Mouse (Mus musculus): ENCODE results near the gene Tmem156. TPM values are rescaled to one million over a fixed set of nuclear protein-coding genes. Genes with fewer than 3 reads are reported as not detected.

Tmem156 gene
- polyA plus RNA-seq, 1 experiment from 2014 or later: 1.9 TPM

- Histone ChIP-seq H3K36me3 (ENCODE audit: control insufficient read depth, insufficient read depth, low read length) (peaks cover 16% of the 10 kb centered on the region), H3K27me3 (ENCODE audit: control insufficient read depth, insufficient read depth, low read length) (no peaks in the 10 kb centered on the region), H3K4me3 (replicated peaks; ENCODE audit: low read length) (no peak overlapping the region), H3K9ac (ENCODE audit: low read length) (no peak overlapping the region), H3K27ac (ENCODE audit: low read length) (no peak overlapping the region), H3K9me3 (replicated peaks; ENCODE audit: control insufficient read depth, low read length) (0 out of 2 replicates have a peak, but pooled peaks cover 5% of the 10 kb centered on the region), H3K4me1 (ENCODE audit: control insufficient read depth, insufficient read depth, low read length) (no peaks in the 10 kb centered on the region), H3K4me2 (ENCODE audit: low read depth, low read length) (no peak overlapping the region)
- no peak for ATAC-seq (ENCODE audit: insufficient read depth, low FRiP score)
- 88% methylated on average over 4 of the region's 4 CpGs for WGBS
Measured at GRCm38 (mm10) chr5:65005251-65005650, 86.7 kb downstream of the Tmem156 start.

Other genes starting within 250 kb of the Tmem156 start
- gene Tlr1, start 158.6 kb downstream of the Tmem156 start, polyA plus RNA-seq (2015; fragmentation: Nextera tagmentation; extraction: Ambion mirVana): 1.5 and 1.7 TPM in 2 replicates
- gene Tlr6, start 132.0 kb downstream of the Tmem156 start, polyA plus RNA-seq (2015; fragmentation: Nextera tagmentation; extraction: Ambion mirVana): 0.94 and 1.0 TPM in 2 replicates
- 62.4 and 64.8 TPM in 2 replicates for gene Fam114a1, start 122.1 kb downstream of the Tmem156 start, polyA plus RNA-seq (2015; fragmentation: Nextera tagmentation; extraction: Ambion mirVana)
- 7.2 and 8.5 TPM in 2 replicates for gene Klhl5, start 15.4 kb upstream of the Tmem156 start, polyA plus RNA-seq (2015; fragmentation: Nextera tagmentation; extraction: Ambion mirVana)
- 6.3 and 7.4 TPM in 2 replicates for gene Wdr19, start 107.6 kb upstream of the Tmem156 start, polyA plus RNA-seq (2015; fragmentation: Nextera tagmentation; extraction: Ambion mirVana)
- 65.7 and 77.8 TPM in 2 replicates for gene Rfc1, start 243.5 kb upstream of the Tmem156 start, polyA plus RNA-seq (2015; fragmentation: Nextera tagmentation; extraction: Ambion mirVana)

Data from stomach, embryonic 16.5 days (tissue).